Mouse (Mus musculus) megakaryocyte, embryonic 14.5 days (primary cell): ENCODE data around the gene Ccdc85c.

Experiments used
- FLI1 ChIP-seq: IDR thresholded peaks from 2 replicates; pipeline ENCODE4 v1.6.1; 2012; ENCODE audit warnings: low read length, inconsistent platforms, mixed read lengths
- GATA1 ChIP-seq: IDR thresholded peaks from 3 replicates; pipeline ENCODE4 v1.6.1; 2012; ENCODE audit warnings: mixed read lengths, low read length, inconsistent platforms, borderline replicate concordance

GRCm38 (mm10) chr12:108200094-108200493 lies 75.1 kb downstream of the Ccdc85c start:
- TF ChIP-seq GATA1 = no peak
- TF ChIP-seq FLI1 = no peak
